In the genomic region with DNA sequence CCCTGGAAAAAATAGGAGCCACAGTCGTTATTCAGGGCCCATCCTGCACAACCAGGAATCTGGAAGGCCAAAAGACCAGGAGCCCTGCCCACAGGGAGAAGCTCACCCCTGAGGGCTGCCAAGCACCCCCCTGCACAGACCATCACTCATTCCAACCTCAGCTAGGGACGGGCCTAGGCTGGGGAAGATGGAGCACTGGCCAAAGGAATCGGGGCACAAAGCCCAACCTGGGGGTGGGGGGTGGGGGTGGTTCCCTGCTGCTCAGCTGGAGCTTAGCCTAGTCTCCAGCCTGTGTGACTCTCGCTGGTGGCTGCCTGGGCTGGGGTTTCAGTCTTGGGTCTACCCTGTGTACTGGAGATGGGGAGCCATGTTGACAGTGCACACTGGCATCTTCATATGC, we compare ENCODE assay signal across 16 mouse cellular contexts. TPM values are rescaled to one million over a fixed set of nuclear protein-coding genes. Genes with fewer than 3 reads are reported as not detected.
DNase-seq lines count a peak whose midpoint lies in the region; ATAC-seq and TF ChIP-seq lines count a peak whose summit lies in the region.
"Had no signal": no experiment of that assay in that cellular context is flagged by ENCODE, and none has a peak within 500 bp of the region (broad histone marks: within the 10 kb centered on the region; RNA-seq: fewer than 3 reads in every experiment).

No protein-coding gene starts in this region.

- H3K27ac ChIP-seq in hindbrain, embryonic 16.5 days (ENCODE audit: low read depth, low read length): no peak overlapping the region; the same call in 1 of the 2 replicates
- no peak overlapping the region for H3K27ac ChIP-seq in hindbrain, embryonic 11.5 days (ENCODE audit: low read depth, low read length)
- H3K27ac ChIP-seq in lung, postnatal 0 days (ENCODE audit: low read length): peak overlapping the region; percentile 76
- 0 out of 2 replicates have a peak overlapping the region, but pooled peaks have one; percentile 27 for H3K27ac ChIP-seq in stomach, embryonic 14.5 days (ENCODE audit: low read length)
- H3K27ac ChIP-seq: embryonic facial prominence, embryonic 15.5 days; midbrain, embryonic 10.5 days had no signal

- H3K9ac ChIP-seq in hindbrain, embryonic 16.5 days (ENCODE audit: low read depth, low read length): no peak overlapping the region
- H3K9ac ChIP-seq in hindbrain, embryonic 11.5 days (ENCODE audit: low read depth, low read length): no peak overlapping the region
- no peak overlapping the region for H3K9ac ChIP-seq in lung, postnatal 0 days (replicated peaks; ENCODE audit: low read depth)
- no peak overlapping the region for H3K9ac ChIP-seq in stomach, embryonic 14.5 days (replicated peaks; ENCODE audit: low read depth, low read length)
- H3K9ac ChIP-seq: embryonic facial prominence, embryonic 15.5 days had no signal

- H3K9me3 ChIP-seq in erythroblast, embryonic 14.5 days (ENCODE audit: control insufficient read depth, low read length): no peaks in the 10 kb centered on the region
- H3K9me3 ChIP-seq in hindbrain, embryonic 16.5 days (ENCODE audit: control insufficient read depth, low read length): no peaks in the 10 kb centered on the region
- no peaks in the 10 kb centered on the region for H3K9me3 ChIP-seq in hindbrain, embryonic 11.5 days (ENCODE audit: control insufficient read depth, low read length)
- no peaks in the 10 kb centered on the region for H3K9me3 ChIP-seq in lung, postnatal 0 days (ENCODE audit: low read length)
- H3K9me3 ChIP-seq in stomach, embryonic 14.5 days (ENCODE audit: control insufficient read depth, low read depth, low read length): no peaks in the 10 kb centered on the region
- H3K9me3 ChIP-seq: embryonic facial prominence, embryonic 15.5 days; midbrain, embryonic 10.5 days had no signal

- no peak for DNase-seq in hindbrain, embryonic 11.5 days (ENCODE audit: low spot score)
- DNase-seq in lung, postnatal 0 days (ENCODE audit: low spot score): no peak
- no peak for DNase-seq in lung, postnatal 10 days
- no peak for DNase-seq in spleen, adult 18-20 months
- DNase-seq: cerebellum, adult 9-11 months; thymus, postnatal 4 days had no signal

- ATAC-seq in erythroblast, adult 5-6 weeks (replicated peaks; ENCODE audit: low FRiP score, poor library complexity, severe bottlenecking): no peak
- ATAC-seq in hindbrain, embryonic 16.5 days: peak; percentile 64
- no peak for ATAC-seq in hindbrain, embryonic 11.5 days (ENCODE audit: low FRiP score)
- ATAC-seq in lung, postnatal 0 days: no peak
- ATAC-seq in stomach, embryonic 14.5 days (ENCODE audit: insufficient number of reproducible peaks, insufficient read depth, low FRiP score, low read depth): no peak

- TF ChIP-seq EP300 in lung, postnatal 0 days (IDR thresholded peaks at IDR 0.05): no peak

- H3K27me3 ChIP-seq in erythroblast, embryonic 14.5 days (ENCODE audit: control insufficient read depth): no peaks in the 10 kb centered on the region
- peaks cover 5% of the 10 kb centered on the region; the same call in 1 of the 2 replicates for H3K27me3 ChIP-seq in hindbrain, embryonic 16.5 days (replicated peaks; ENCODE audit: control insufficient read depth, insufficient read depth, low read length)
- peaks cover 7% of the 10 kb centered on the region; the same call in 1 of the 2 replicates for H3K27me3 ChIP-seq in hindbrain, embryonic 11.5 days (ENCODE audit: control insufficient read depth, insufficient read depth, low read length)
- H3K27me3 ChIP-seq in lung, postnatal 0 days (replicated peaks; ENCODE audit: insufficient read depth, low read length): no peaks in the 10 kb centered on the region
- no peaks in the 10 kb centered on the region for H3K27me3 ChIP-seq in stomach, embryonic 14.5 days (ENCODE audit: control insufficient read depth, insufficient read depth, low read length)

- H3K4me1 ChIP-seq in erythroblast, embryonic 14.5 days (ENCODE audit: control insufficient read depth): peaks cover 90% of the 10 kb centered on the region
- peaks cover 13% of the 10 kb centered on the region for H3K4me1 ChIP-seq in hindbrain, embryonic 16.5 days (ENCODE audit: control insufficient read depth, insufficient read depth, low read depth, low read length)
- peaks cover 6% of the 10 kb centered on the region; the same call in 1 of the 2 replicates for H3K4me1 ChIP-seq in hindbrain, embryonic 11.5 days (replicated peaks; ENCODE audit: control insufficient read depth, insufficient read depth, low read length)
- peaks cover 14% of the 10 kb centered on the region for H3K4me1 ChIP-seq in lung, postnatal 0 days (ENCODE audit: insufficient read depth, low read depth, low read length)
- H3K4me1 ChIP-seq in stomach, embryonic 14.5 days (ENCODE audit: control insufficient read depth, insufficient read depth, low read length): peaks cover 28% of the 10 kb centered on the region

- peaks cover 89% of the 10 kb centered on the region for H3K36me3 ChIP-seq in erythroblast, embryonic 14.5 days (ENCODE audit: control insufficient read depth)
- peaks cover 38% of the 10 kb centered on the region for H3K36me3 ChIP-seq in hindbrain, embryonic 16.5 days (ENCODE audit: control insufficient read depth, insufficient read depth, low read length)
- H3K36me3 ChIP-seq in hindbrain, embryonic 11.5 days (ENCODE audit: control insufficient read depth, insufficient read depth, low read length): no peaks in the 10 kb centered on the region; the same call in none of the 2 replicates
- peaks cover 25% of the 10 kb centered on the region; the same call in 1 of the 2 replicates for H3K36me3 ChIP-seq in lung, postnatal 0 days (ENCODE audit: insufficient read depth, low read length)
- H3K36me3 ChIP-seq in stomach, embryonic 14.5 days (ENCODE audit: control insufficient read depth, insufficient read depth, low read length): peaks cover 34% of the 10 kb centered on the region

- no peak for TF ChIP-seq CTCF in lung, postnatal 0 days (IDR thresholded peaks at IDR 0.05)

- 29% methylated on average over 4 of the region's 4 CpGs for WGBS in hindbrain, embryonic 16.5 days
- 39% methylated on average over 4 of the region's 4 CpGs for WGBS in hindbrain, embryonic 11.5 days
- 46% methylated on average over 4 of the region's 4 CpGs for WGBS in lung, postnatal 0 days
- 41% methylated on average over 4 of the region's 4 CpGs for WGBS in stomach, embryonic 14.5 days

- H3K4me3 ChIP-seq in erythroblast, embryonic 14.5 days (replicated peaks): peak overlapping the region; percentile 83
- H3K4me3 ChIP-seq in hindbrain, embryonic 16.5 days (ENCODE audit: low read length): no peak overlapping the region
- H3K4me3 ChIP-seq in hindbrain, embryonic 11.5 days (ENCODE audit: low read depth, low read length): no peak overlapping the region
- H3K4me3 ChIP-seq in lung, postnatal 0 days (ENCODE audit: low read depth, low read length): no peak overlapping the region
- H3K4me3 ChIP-seq in stomach, embryonic 14.5 days (ENCODE audit: low read depth, low read length): no peak overlapping the region
- H3K4me3 ChIP-seq: embryonic facial prominence, embryonic 15.5 days; midbrain, embryonic 10.5 days had no signal

- no peak overlapping the region for H3K4me2 ChIP-seq in hindbrain, embryonic 16.5 days (ENCODE audit: low read length)
- H3K4me2 ChIP-seq in hindbrain, embryonic 11.5 days (replicated peaks; ENCODE audit: low read depth, low read length): no peak overlapping the region
- no peak overlapping the region for H3K4me2 ChIP-seq in lung, postnatal 0 days (replicated peaks; ENCODE audit: low read depth, low read length)
- H3K4me2 ChIP-seq in stomach, embryonic 14.5 days (replicated peaks; ENCODE audit: low read depth, low read length): no peak overlapping the region
- H3K4me2 ChIP-seq: embryonic facial prominence, embryonic 15.5 days had no signal

RNA-seq across cellular contexts. Expression of a gene that starts 3.2 kb away (rescaled TPM):
- polyA plus RNA-seq in erythroblast, embryonic 14.5 days (2012): 35.8 and 57.8 TPM in 2 replicates
- 5.4 and 12.5 TPM in 2 replicates for total RNA-seq in erythroblast, adult 5-6 weeks (2015; ENCODE audit: low replicate concordance)
- total RNA-seq in erythroblast, adult 5-6 weeks (2017; ENCODE audit: low replicate concordance): 9.6 and 11.4 TPM in 2 replicates
- 13.9 and 14.9 TPM in 2 replicates for polyA plus RNA-seq in hindbrain, embryonic 16.5 days (2015; fragmentation: Nextera tagmentation; extraction: Ambion mirVana)
- 9.7 and 9.8 TPM in 2 replicates for polyA plus RNA-seq in hindbrain, embryonic 11.5 days (2014; fragmentation: Nextera tagmentation; extraction: Ambion mirVana)
- polyA plus RNA-seq in lung, postnatal 0 days (2015; fragmentation: Nextera tagmentation; extraction: Ambion mirVana): 57.9 and 59.4 TPM in 2 replicates
- 36.0 and 40.2 TPM in 2 replicates for polyA plus RNA-seq in stomach, embryonic 14.5 days (2014; fragmentation: Nextera tagmentation; extraction: Ambion mirVana)

RNA-seq across cellular contexts. Expression of a gene that starts 11.3 kb away (rescaled TPM):
- 10.4 and 11.2 TPM in 2 replicates for polyA plus RNA-seq in erythroblast, embryonic 14.5 days (2012)
- total RNA-seq in erythroblast, adult 5-6 weeks (2015; ENCODE audit: low replicate concordance): 3.6 and 5.4 TPM in 2 replicates
- 4.5 and 29.4 TPM in 2 replicates for total RNA-seq in erythroblast, adult 5-6 weeks (2017; ENCODE audit: low replicate concordance)
- polyA plus RNA-seq in hindbrain, embryonic 16.5 days (2015; fragmentation: Nextera tagmentation; extraction: Ambion mirVana): 12.8 and 15.8 TPM in 2 replicates
- polyA plus RNA-seq in hindbrain, embryonic 11.5 days (2014; fragmentation: Nextera tagmentation; extraction: Ambion mirVana): 11.8 and 14.2 TPM in 2 replicates
- 15.2 and 15.4 TPM in 2 replicates for polyA plus RNA-seq in lung, postnatal 0 days (2015; fragmentation: Nextera tagmentation; extraction: Ambion mirVana)
- polyA plus RNA-seq in stomach, embryonic 14.5 days (2014; fragmentation: Nextera tagmentation; extraction: Ambion mirVana): 10.4 and 12.0 TPM in 2 replicates

RNA-seq across cellular contexts. Expression of a gene that starts 19.6 kb away (rescaled TPM):
- not detected in 2 replicates for polyA plus RNA-seq in erythroblast, embryonic 14.5 days (2012)
- total RNA-seq in erythroblast, adult 5-6 weeks (2015; ENCODE audit: low replicate concordance): not detected in 2 replicates
- not detected in 2 replicates for total RNA-seq in erythroblast, adult 5-6 weeks (2017; ENCODE audit: low replicate concordance)
- polyA plus RNA-seq in hindbrain, embryonic 16.5 days (2015; fragmentation: Nextera tagmentation; extraction: Ambion mirVana): not detected in 2 replicates
- not detected in 2 replicates for polyA plus RNA-seq in hindbrain, embryonic 11.5 days (2014; fragmentation: Nextera tagmentation; extraction: Ambion mirVana)
- polyA plus RNA-seq in lung, postnatal 0 days (2015; fragmentation: Nextera tagmentation; extraction: Ambion mirVana): not detected in 2 replicates
- not detected in 2 replicates for polyA plus RNA-seq in stomach, embryonic 14.5 days (2014; fragmentation: Nextera tagmentation; extraction: Ambion mirVana)
- total RNA-seq: adrenal gland, postnatal 14 days; gastrocnemius, postnatal 36 days had no signal
- polyA plus RNA-seq: large intestine, adult 2 months; limb, embryonic 14.5 days; midbrain, embryonic 10.5 days had no signal

RNA-seq across cellular contexts. Expression of a gene that starts 47.9 kb away (rescaled TPM):
- polyA plus RNA-seq in erythroblast, embryonic 14.5 days (2012): 1.2 and 1.3 TPM in 2 replicates
- total RNA-seq in erythroblast, adult 5-6 weeks (2015; ENCODE audit: low replicate concordance): 1.9 and 6.1 TPM in 2 replicates
- total RNA-seq in erythroblast, adult 5-6 weeks (2017; ENCODE audit: low replicate concordance): 5.0 and 11.9 TPM in 2 replicates
- polyA plus RNA-seq in hindbrain, embryonic 16.5 days (2015; fragmentation: Nextera tagmentation; extraction: Ambion mirVana): 16.5 and 17.1 TPM in 2 replicates
- 16.8 and 19.7 TPM in 2 replicates for polyA plus RNA-seq in hindbrain, embryonic 11.5 days (2014; fragmentation: Nextera tagmentation; extraction: Ambion mirVana)
- polyA plus RNA-seq in lung, postnatal 0 days (2015; fragmentation: Nextera tagmentation; extraction: Ambion mirVana): 9.6 and 10.1 TPM in 2 replicates
- 15.0 and 16.9 TPM in 2 replicates for polyA plus RNA-seq in stomach, embryonic 14.5 days (2014; fragmentation: Nextera tagmentation; extraction: Ambion mirVana)

RNA-seq across cellular contexts. Expression of a gene that starts 47.9 kb away (rescaled TPM):
- 0.75 and 2.1 TPM in 2 replicates for polyA plus RNA-seq in erythroblast, embryonic 14.5 days (2012)
- total RNA-seq in erythroblast, adult 5-6 weeks (2015; ENCODE audit: low replicate concordance): 2.9 and 9.2 TPM in 2 replicates
- 2.1 and 3.5 TPM in 2 replicates for total RNA-seq in erythroblast, adult 5-6 weeks (2017; ENCODE audit: low replicate concordance)
- 8.5 and 9.6 TPM in 2 replicates for polyA plus RNA-seq in hindbrain, embryonic 16.5 days (2015; fragmentation: Nextera tagmentation; extraction: Ambion mirVana)
- polyA plus RNA-seq in hindbrain, embryonic 11.5 days (2014; fragmentation: Nextera tagmentation; extraction: Ambion mirVana): 10.7 and 11.4 TPM in 2 replicates
- polyA plus RNA-seq in lung, postnatal 0 days (2015; fragmentation: Nextera tagmentation; extraction: Ambion mirVana): 8.1 and 8.6 TPM in 2 replicates
- 11.6 and 13.7 TPM in 2 replicates for polyA plus RNA-seq in stomach, embryonic 14.5 days (2014; fragmentation: Nextera tagmentation; extraction: Ambion mirVana)

Comparison
In these comparisons a context has a peak if more than half of its experiments do, and no peak if none do; other contexts are left out.
1. H3K27ac ChIP-seq: peak in lung, postnatal 0 days (single experiment) and stomach, embryonic 14.5 days (single experiment); none in hindbrain, embryonic 16.5 days (single experiment) and hindbrain, embryonic 11.5 days (single experiment).